Mouse (Mus musculus): Measurements from ENCODE around the gene Ss18l1. TPM values are rescaled to one million over a fixed set of nuclear protein-coding genes. Genes with fewer than 3 reads are reported as not detected.

Gene Ss18l1
- total RNA-seq (2014; rRNA removed) (82.6 and 104 TPM in 2 replicates), polyA plus RNA-seq (2015; fragmentation: Nextera tagmentation; extraction: Ambion mirVana) (32.8 and 47.0 TPM in 2 replicates)

DNA sequence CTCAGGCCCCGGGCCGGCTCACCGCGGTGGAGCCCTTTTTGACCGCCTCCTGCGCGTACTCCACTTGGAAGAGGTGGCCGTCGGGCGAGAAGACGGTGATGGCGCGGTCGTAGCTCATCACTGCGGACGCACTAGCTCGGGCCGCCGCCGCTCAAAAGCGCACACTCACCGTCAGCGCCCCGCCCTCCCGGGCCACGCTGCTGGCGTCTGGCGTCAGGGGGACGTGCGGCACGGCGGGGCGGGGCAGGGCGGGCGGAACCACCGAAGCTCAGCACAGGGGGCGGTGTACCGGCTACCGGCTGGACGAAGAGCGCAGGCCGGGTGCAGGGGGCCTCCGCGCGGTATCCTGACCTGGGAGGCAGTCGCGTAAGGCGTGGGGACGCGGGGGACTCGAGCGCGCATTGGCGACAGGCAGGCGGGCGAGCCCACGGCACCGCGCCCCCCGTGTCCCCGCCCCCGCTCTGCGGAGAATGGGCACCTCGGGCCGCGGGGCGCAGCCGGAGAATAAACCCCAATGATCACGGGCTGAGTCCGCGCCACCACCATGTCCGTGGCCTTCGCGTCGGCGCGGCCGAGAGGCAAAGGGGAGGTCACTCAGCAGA is at the start of gene Ss18l1, which contains the start of gene Psma7:
Gene Ss18l1 (plus strand): TSS at position 254 of the 602 bp plus-strand sequence.
Gene Psma7 (minus strand): TSS at position 178 of the 602 bp plus-strand sequence.
- TF ChIP-seq CTCF (IDR thresholded peaks at IDR 0.05; ENCODE audit: low read depth) = peak; percentile 45
- H3K4me1 ChIP-seq (ENCODE audit: insufficient read depth) = peaks cover 24% of the 10 kb centered on the region
- peak; percentile 96 for ATAC-seq
- 2% methylated on average over 78 of the region's 78 CpGs for whole genome bisulfite sequencing
- H3K4me2 ChIP-seq (ENCODE audit: low read depth) = peak within 1 kb of the TSS; percentile 79
- peak within 1 kb of the TSS; percentile 76 for H3K4me3 ChIP-seq (ENCODE audit: low read depth, low read length)
- peak within 1 kb of the TSS; percentile 97 for H3K27ac ChIP-seq (ENCODE audit: low read depth, low read length)
- peak; percentile 96 for DNase-seq
- no peaks in the 10 kb centered on the region for H3K9me3 ChIP-seq (ENCODE audit: low read length)
- H3K27me3 ChIP-seq (ENCODE audit: insufficient read depth, low read length) = no peaks in the 10 kb centered on the region
- H3K36me3 ChIP-seq (ENCODE audit: insufficient read depth) = peaks cover 23% of the 10 kb centered on the region
- H3K9ac ChIP-seq = peak within 1 kb of the TSS; percentile 97

DNA sequence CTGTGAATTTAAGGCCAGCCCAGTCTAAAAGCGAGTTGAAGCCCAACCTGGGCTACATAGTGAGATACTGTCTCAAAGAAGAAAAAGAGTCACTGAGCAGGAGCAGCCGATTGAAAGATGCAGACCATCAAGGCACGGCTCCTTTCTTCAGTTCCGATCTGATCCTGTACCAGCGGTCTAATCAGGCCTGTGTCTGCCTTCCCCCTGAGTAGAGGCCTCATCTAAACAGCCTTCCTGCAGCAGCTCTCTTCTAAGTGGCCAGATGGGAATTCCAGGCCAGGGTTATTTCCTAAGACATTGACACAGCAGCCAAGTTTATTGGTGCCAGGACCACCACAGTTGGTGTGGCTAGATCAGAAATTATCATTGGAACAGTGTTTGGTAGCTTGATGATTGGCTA is 49.2 kb upstream of the Ss18l1 start:
- no peaks in the 10 kb centered on the region for H3K36me3 ChIP-seq (ENCODE audit: insufficient read depth)
- TF ChIP-seq CTCF (IDR thresholded peaks at IDR 0.05; ENCODE audit: low read depth) = no peak
- no peak overlapping the region for H3K27ac ChIP-seq (ENCODE audit: low read depth, low read length)
- H3K4me2 ChIP-seq (ENCODE audit: low read depth) = no peak overlapping the region
- WGBS = 89% methylated on average over 5 of the region's 5 CpGs
- H3K4me3 ChIP-seq (ENCODE audit: low read depth, low read length) = no peak overlapping the region
- H3K9ac ChIP-seq = no peak overlapping the region
- no peaks in the 10 kb centered on the region for H3K27me3 ChIP-seq (ENCODE audit: insufficient read depth, low read length)
- no peaks in the 10 kb centered on the region for H3K9me3 ChIP-seq (ENCODE audit: low read length)
- ATAC-seq (no peak), DNase-seq (no peak)
- H3K4me1 ChIP-seq (ENCODE audit: insufficient read depth) = no peaks in the 10 kb centered on the region

DNA sequence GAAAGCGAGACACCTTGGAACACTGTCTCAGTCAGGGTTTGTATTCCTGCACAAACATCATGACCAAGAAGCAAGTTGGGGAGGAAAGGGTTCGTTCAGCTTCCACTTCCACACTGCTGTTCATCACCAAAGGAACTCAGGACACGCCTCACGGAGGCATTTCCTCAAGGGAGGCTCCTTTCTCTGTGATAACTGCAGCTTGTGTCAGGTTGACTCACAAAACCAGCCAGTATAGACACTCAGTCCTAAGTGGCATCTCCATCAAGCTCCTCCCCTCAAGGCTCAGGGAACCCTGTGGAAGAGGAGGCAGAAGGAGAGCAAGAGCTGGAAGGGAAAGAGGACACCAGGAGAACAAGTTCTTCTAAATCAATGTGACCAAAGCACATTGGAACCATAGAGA is 43.9 kb upstream of the Ss18l1 start:
- Histone ChIP-seq H3K27ac (ENCODE audit: low read depth, low read length) (no peak overlapping the region), H3K4me3 (ENCODE audit: low read depth, low read length) (no peak overlapping the region), H3K9me3 (ENCODE audit: low read length) (no peaks in the 10 kb centered on the region), H3K4me2 (ENCODE audit: low read depth) (no peak overlapping the region), H3K9ac (no peak overlapping the region), H3K4me1 (ENCODE audit: insufficient read depth) (no peaks in the 10 kb centered on the region), H3K36me3 (ENCODE audit: insufficient read depth) (no peaks in the 10 kb centered on the region), H3K27me3 (ENCODE audit: insufficient read depth, low read length) (no peaks in the 10 kb centered on the region)
- DNase-seq (no peak), ATAC-seq (no peak)
- 83% methylated on average over 4 of the region's 4 CpGs for WGBS
- no peak for TF ChIP-seq CTCF (IDR thresholded peaks at IDR 0.05; ENCODE audit: low read depth)

DNA sequence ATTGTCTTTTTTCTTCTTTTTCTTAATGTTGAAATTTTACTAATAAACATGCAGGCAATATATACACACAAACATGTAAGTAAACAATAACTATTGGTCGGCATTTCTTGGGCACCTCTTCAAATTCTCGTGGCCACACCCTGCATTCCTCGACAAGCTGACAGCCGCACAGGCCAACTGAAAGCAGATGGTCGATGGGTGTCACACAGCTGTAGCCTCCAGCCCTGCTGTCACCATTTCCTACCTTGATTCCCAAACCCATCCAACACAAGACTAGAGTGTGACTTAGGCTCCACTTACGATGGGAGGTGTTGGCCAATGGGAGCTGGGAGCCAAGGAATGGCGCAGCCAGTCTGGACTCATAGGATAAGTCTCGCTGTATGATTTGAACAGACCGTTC is 40.7 kb upstream of the Ss18l1 start:
- H3K27me3 ChIP-seq (ENCODE audit: insufficient read depth, low read length) = no peaks in the 10 kb centered on the region
- no peak overlapping the region for H3K4me2 ChIP-seq (ENCODE audit: low read depth)
- no peak overlapping the region for H3K4me3 ChIP-seq (ENCODE audit: low read depth, low read length)
- no peaks in the 10 kb centered on the region for H3K36me3 ChIP-seq (ENCODE audit: insufficient read depth)
- ATAC-seq = no peak
- no peak for TF ChIP-seq CTCF (IDR thresholded peaks at IDR 0.05; ENCODE audit: low read depth)
- H3K27ac ChIP-seq (ENCODE audit: low read depth, low read length) = no peak overlapping the region
- no peaks in the 10 kb centered on the region for H3K9me3 ChIP-seq (ENCODE audit: low read length)
- H3K9ac ChIP-seq = no peak overlapping the region
- H3K4me1 ChIP-seq (ENCODE audit: insufficient read depth) = no peaks in the 10 kb centered on the region
- no peak for DNase-seq
- 91% methylated on average over 9 of the region's 9 CpGs for WGBS

DNA sequence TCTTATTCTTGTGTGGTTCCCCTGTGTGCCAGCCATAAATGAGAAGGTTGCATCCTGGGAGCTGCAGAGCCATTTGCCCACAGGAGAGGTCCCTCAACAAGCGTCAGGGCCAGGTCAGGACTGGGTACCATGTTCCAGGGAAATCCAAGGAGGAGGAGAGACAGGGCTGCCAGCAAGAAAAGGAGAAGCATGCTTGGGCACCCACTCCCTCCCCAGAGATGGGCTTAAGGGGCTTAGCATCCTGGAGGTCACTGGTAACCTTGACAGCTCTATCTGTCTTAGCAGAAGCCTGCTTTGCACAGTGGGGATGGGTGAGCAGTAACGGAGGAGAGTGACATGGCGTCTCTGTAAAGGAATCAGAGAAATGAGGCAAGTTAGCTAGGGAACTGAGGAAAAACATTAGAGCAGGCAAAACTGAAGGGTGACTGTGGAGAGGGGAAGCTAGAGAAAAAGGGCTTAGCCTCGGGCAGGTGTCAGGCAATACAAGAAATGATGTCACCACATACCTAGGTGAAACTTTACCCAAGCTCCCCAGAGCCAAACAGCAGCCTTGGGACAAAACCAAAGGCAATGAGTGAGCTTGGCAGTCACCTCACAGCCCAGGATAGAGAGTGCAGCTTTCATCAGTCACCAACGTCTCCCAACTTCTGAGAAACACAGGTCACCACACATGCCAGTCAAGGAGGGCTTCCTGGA is 36.5 kb upstream of the Ss18l1 start:
- Histone ChIP-seq H3K4me3 (ENCODE audit: low read depth, low read length) (no peak overlapping the region), H3K4me2 (ENCODE audit: low read depth) (no peak overlapping the region), H3K27ac (ENCODE audit: low read depth, low read length) (no peak overlapping the region), H3K36me3 (ENCODE audit: insufficient read depth) (no peaks in the 10 kb centered on the region), H3K9ac (no peak overlapping the region), H3K9me3 (ENCODE audit: low read length) (no peaks in the 10 kb centered on the region), H3K4me1 (ENCODE audit: insufficient read depth) (no peaks in the 10 kb centered on the region), H3K27me3 (ENCODE audit: insufficient read depth, low read length) (no peaks in the 10 kb centered on the region)
- DNase-seq (no peak), ATAC-seq (no peak)
- 60% methylated on average over 5 of the region's 5 CpGs for WGBS
- no peak for TF ChIP-seq CTCF (IDR thresholded peaks at IDR 0.05; ENCODE audit: low read depth)

DNA sequence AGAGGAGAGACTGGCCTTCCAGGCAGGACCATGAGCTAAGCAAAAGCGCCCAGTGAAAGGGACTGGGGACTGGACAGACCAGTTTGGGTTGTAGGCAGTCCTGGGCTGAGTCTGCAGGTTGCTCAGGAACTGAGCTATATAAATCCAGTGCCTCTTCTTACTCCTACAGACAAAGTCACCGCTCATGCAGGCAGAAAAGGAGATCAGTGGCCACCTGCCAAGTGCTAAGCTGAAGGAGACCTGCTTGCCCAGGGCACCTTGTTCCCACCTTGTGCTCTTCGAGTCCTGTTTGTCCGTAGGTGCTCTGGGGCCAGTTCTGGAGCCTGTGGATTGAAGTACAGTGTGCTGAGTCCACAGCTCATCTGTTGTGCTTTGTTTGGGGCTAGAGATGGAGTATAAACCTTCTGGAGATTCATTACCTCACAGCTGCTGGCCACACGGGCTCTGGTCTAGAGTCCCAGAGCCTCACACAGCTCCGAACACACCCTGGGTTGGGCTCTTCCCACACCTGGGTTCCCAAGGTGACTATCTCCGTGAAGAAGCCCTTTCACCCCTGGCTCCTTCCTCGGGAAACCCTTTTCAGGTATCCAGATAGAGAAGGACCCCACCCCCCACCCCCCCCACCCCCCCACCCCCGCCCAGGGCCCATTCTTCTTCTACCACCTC is 35.8 kb upstream of the Ss18l1 start:
- 41% methylated on average over 9 of the region's 9 CpGs for WGBS
- no peaks in the 10 kb centered on the region for H3K36me3 ChIP-seq (ENCODE audit: insufficient read depth)
- H3K4me1 ChIP-seq (ENCODE audit: insufficient read depth) = no peaks in the 10 kb centered on the region

DNA sequence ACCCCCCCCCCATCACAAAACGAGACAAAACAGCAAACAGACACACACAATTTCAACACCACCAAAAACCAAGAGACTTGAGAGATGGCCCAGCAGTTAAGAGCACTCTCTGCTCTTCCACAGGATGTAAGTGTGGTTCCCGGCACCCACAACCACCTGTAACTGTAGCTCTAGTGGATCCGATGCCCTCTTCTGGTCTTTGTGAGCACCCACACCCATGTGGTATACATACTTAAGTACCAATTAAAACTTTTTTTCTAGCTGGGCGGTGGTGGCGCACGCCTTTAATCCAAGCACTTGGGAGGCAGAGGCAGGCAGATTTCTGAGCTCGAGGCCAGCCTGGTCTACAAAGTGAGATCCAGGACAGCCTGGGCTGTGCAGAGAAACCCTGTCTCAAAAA is 31.6 kb upstream of the Ss18l1 start:
- no peak overlapping the region for H3K27ac ChIP-seq (ENCODE audit: low read depth, low read length)
- 92% methylated on average over 7 of the region's 7 CpGs for WGBS
- ATAC-seq (no peak), DNase-seq (no peak)
- no peak overlapping the region for H3K4me3 ChIP-seq (ENCODE audit: low read depth, low read length)
- H3K36me3 ChIP-seq (ENCODE audit: insufficient read depth) = no peaks in the 10 kb centered on the region
- H3K9me3 ChIP-seq (ENCODE audit: low read length) = no peaks in the 10 kb centered on the region
- no peaks in the 10 kb centered on the region for H3K27me3 ChIP-seq (ENCODE audit: insufficient read depth, low read length)
- TF ChIP-seq CTCF (IDR thresholded peaks at IDR 0.05; ENCODE audit: low read depth) = no peak
- H3K4me2 ChIP-seq (ENCODE audit: low read depth) = no peak overlapping the region
- H3K9ac ChIP-seq = no peak overlapping the region
- no peaks in the 10 kb centered on the region for H3K4me1 ChIP-seq (ENCODE audit: insufficient read depth)

More for the DNA sequence above, 35.8 kb upstream of the Ss18l1 start:
- Histone ChIP-seq H3K4me3 (ENCODE audit: low read depth, low read length) (no peak overlapping the region), H3K9ac (no peak overlapping the region), H3K9me3 (ENCODE audit: low read length) (no peaks in the 10 kb centered on the region), H3K4me2 (ENCODE audit: low read depth) (no peak overlapping the region), H3K27ac (ENCODE audit: low read depth, low read length) (no peak overlapping the region), H3K27me3 (ENCODE audit: insufficient read depth, low read length) (no peaks in the 10 kb centered on the region)
- no peak for DNase-seq
- no peak for ATAC-seq
- TF ChIP-seq CTCF (IDR thresholded peaks at IDR 0.05; ENCODE audit: low read depth) = no peak

All from forebrain, postnatal 0 days (tissue).